Mouse (Mus musculus) erythroblast, embryonic 14.5 days (primary cell): Measurements from ENCODE around the gene Rbm10.

ENCODE experiments used
- GATA1 ChIP-seq: IDR thresholded peaks from 2 replicates; pipeline ENCODE4 v1.6.1; 2012; ENCODE audit warnings: low read length, inconsistent platforms, mixed read lengths
- TAL1 ChIP-seq: IDR thresholded peaks from 3 replicates; pipeline ENCODE4 v1.6.1; 2012; ENCODE audit warnings: low read length, inconsistent platforms, mixed read lengths

DNA sequence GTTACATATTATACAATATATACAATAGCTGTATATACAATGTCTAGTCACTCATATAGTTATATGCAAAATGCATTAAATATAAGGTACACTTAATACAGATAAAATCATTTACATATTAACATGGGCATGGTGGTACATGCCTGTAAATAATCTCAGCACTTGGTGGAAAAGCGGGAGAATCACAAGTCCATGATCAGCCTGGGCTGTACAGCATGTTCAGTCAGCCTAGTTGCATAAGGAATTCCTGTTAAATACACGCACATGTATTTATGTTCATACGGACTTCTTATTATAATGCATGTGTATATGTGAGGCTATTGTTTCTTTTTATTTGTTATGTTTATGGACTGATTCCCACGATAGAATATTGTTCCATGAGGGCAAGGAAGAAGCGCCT lies 40.3 kb downstream of the Rbm10 start:
- TF ChIP-seq TAL1 (no peak), GATA1 (no peak)
